Mouse (Mus musculus): ENCODE measurements around the gene Cldn34b4.

Cldn34b4 gene

GRCm38 (mm10) chrX:76393050-76393449 is at the start of gene Cldn34b4:
TSS of gene Cldn34b4 (plus strand) at chrX:76393350.
- no peak for DNase-seq (ENCODE audit: low read depth, low spot score)

Data from ES-CJ7 (cell line).